Mouse (Mus musculus): ENCODE measurements around the gene A430033K04Rik. TPM values are rescaled to one million over a fixed set of nuclear protein-coding genes. Genes with fewer than 3 reads are reported as not detected.

Gene A430033K04Rik
- polyA plus RNA-seq, 1 experiment from 2014 or later = 15.4 TPM

DNA sequence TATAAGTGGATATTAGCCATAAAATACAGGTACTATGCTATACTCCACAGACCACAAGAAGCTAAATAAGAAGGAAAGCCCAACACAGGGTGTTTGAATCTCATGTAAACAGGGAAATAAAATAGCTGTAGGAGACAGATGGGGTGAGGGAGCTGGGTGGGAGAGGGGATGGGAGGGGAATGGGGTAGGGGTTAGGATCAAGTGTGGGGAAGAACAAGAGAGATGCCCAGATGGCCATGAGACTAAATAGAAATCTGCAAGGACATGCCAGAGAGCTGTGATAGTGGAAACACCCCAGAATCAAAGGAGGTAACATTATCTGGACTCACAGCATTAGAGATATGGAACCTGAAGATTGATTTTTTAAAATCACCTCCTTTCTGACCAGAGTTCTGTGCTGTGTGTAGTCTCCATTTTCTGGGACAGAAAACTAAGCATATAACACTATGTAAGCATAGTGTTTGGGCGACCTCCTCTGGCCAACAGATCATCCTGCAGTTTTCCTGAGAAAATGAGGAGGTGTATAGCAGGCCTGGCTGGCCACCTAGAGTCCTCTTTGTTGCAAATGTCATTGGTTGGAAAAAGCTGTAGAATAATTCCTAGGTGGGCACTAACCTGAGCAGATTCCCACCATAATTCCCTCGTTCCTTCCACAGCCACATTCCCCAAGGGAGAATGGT, 34.0 kb downstream of the A430033K04Rik start:
- H3K27me3 ChIP-seq = no peaks in the 10 kb centered on the region
- ATAC-seq (ENCODE audit: insufficient number of reproducible peaks, low FRiP score, low TSS enrichment, low read depth) = 0 out of 2 replicates have a peak, but pooled peaks have one; percentile 65
- H3K4me1 ChIP-seq = no peaks in the 10 kb centered on the region
- 0 out of 2 replicates have a peak, but pooled peaks cover 4% of the 10 kb centered on the region for H3K36me3 ChIP-seq
- no peak overlapping the region for H3K4me3 ChIP-seq (replicated peaks)
- no peaks in the 10 kb centered on the region for H3K9me3 ChIP-seq (replicated peaks)
- WGBS = 20% methylated on average over 2 of the region's 2 CpGs
- H3K9ac ChIP-seq = no peak overlapping the region
- H3K4me2 ChIP-seq (replicated peaks) = no peak overlapping the region
- no peak overlapping the region for H3K27ac ChIP-seq (replicated peaks)

DNA sequence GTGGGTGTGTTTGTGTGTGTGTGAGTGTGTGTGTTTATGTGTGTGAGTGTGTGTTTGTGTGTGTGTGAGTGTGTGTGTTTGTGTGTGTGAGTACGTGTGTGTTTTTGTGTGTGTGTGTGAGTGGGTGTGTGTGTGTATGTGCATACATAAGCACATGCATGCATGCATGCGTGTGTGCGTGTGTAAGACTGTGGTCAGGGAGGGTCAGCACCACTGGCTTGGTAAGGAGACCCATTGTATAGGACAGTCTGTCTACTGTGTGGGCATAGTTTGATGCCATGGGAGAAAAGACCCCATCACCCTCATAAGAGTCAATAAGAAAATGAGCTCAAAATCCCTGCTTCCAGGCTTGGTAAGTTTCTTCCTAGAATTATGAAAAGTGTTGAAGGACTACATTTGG, 34.7 kb downstream of the A430033K04Rik start:
- Histone ChIP-seq H3K4me3 (replicated peaks) (no peak overlapping the region), H3K4me2 (replicated peaks) (no peak overlapping the region), H3K27me3 (no peaks in the 10 kb centered on the region), H3K27ac (replicated peaks) (no peak overlapping the region), H3K9ac (no peak overlapping the region), H3K4me1 (no peaks in the 10 kb centered on the region), H3K9me3 (replicated peaks) (no peaks in the 10 kb centered on the region), H3K36me3 (no peaks in the 10 kb centered on the region)
- 88% methylated on average over 3 of the region's 3 CpGs for WGBS
- no peak for ATAC-seq (ENCODE audit: insufficient number of reproducible peaks, low FRiP score, low TSS enrichment, low read depth)

DNA sequence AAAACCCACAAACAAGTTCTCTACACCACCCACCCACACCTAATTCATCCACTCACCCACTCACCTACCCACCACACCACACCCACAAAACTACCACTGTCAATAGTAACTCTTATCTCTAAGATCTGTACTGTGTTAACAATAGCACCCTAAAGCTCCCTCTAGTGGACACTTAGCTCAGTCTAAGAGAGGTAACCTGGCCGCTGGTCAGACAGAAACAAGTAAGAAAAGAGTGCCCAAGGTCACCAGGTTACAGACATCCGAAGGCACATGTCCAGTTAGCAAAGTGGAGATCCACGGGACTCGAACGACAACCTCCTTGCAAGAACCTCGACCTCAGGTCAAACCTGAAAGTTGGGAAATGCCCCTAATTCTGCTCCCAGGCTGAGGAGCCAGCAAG, 35.2 kb downstream of the A430033K04Rik start:
- H3K36me3 ChIP-seq = no peaks in the 10 kb centered on the region
- no peak overlapping the region for H3K9ac ChIP-seq
- H3K27ac ChIP-seq (replicated peaks) = no peak overlapping the region
- no peaks in the 10 kb centered on the region for H3K27me3 ChIP-seq
- no peaks in the 10 kb centered on the region for H3K4me1 ChIP-seq
- H3K9me3 ChIP-seq (replicated peaks) = no peaks in the 10 kb centered on the region
- WGBS = 28% methylated on average over 6 of the region's 6 CpGs
- ATAC-seq (ENCODE audit: insufficient number of reproducible peaks, low FRiP score, low TSS enrichment, low read depth) = 0 out of 2 replicates have a peak, but pooled peaks have one; percentile 39
- no peak overlapping the region for H3K4me2 ChIP-seq (replicated peaks)
- H3K4me3 ChIP-seq (replicated peaks) = no peak overlapping the region

DNA sequence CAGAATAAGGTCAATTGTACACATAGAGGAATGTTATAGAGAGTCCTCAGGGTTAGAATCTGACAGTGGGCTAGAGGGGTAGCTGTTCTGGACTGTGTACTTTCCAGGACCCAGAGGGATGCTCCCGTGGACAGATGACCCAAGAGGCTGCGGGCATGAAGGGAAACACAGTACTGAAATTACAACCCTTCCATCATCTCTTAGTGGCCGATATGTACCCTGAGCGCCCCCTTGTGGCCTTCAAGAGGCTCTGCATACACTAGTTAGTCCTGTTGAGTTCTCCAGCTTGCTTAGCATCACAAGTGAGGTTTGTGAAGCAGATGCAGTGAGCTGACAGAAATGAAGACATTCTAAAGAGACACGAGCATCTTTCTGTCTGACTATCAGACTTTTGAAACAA, 36.3 kb downstream of the A430033K04Rik start:
- no peak overlapping the region for H3K9ac ChIP-seq
- H3K27me3 ChIP-seq = no peaks in the 10 kb centered on the region
- no peaks in the 10 kb centered on the region for H3K4me1 ChIP-seq
- H3K36me3 ChIP-seq = no peaks in the 10 kb centered on the region
- no peak overlapping the region for H3K4me2 ChIP-seq (replicated peaks)
- ATAC-seq (ENCODE audit: insufficient number of reproducible peaks, low FRiP score, low TSS enrichment, low read depth) = no peak; the same call in 1 of the 2 replicates
- no peak overlapping the region for H3K27ac ChIP-seq (replicated peaks)
- H3K9me3 ChIP-seq (replicated peaks) = no peaks in the 10 kb centered on the region
- H3K4me3 ChIP-seq (replicated peaks) = no peak overlapping the region
- WGBS = 5% methylated on average over 5 of the region's 5 CpGs

DNA sequence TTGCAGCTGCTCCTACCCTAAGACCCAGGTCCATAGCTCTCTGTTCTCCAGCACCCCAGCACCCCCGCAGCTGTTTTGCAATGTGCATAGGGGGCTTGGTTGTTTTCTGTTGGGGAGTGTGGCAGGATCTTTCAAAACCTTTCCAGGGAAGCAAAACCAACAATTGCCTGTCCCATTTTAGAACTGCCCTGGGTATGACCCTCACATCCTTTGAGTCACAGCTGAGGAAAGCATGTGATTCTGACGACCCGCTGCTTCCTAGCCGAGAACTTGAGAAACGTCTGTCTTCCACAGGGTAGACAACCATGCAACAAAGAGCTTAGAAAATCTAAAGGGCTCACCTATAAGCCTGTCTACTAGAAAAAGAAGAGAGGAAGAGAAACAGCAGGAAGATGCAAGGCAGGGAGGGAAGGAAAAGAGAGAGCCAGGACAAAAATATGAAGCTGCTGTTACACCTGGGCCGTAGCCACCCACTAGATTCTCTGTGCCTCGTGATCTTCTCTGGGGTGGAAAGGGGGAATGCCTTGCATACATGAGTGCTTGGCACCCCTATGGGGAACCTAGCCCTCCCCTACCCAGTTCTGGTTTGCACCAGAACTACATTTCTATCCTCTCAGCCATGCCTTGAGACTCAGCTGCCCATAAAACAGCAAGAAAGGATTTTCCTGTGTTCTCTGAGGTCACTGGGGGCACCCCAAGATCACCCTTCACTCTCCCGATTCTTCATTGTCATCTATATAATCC, 60.5 kb downstream of the A430033K04Rik start:
- H3K4me2 ChIP-seq (replicated peaks) = no peak overlapping the region
- no peak overlapping the region for H3K27ac ChIP-seq (replicated peaks)
- no peak overlapping the region for H3K4me3 ChIP-seq (replicated peaks)
- WGBS = 57% methylated on average over 8 of the region's 8 CpGs
- no peaks in the 10 kb centered on the region for H3K36me3 ChIP-seq
- no peaks in the 10 kb centered on the region for H3K4me1 ChIP-seq
- no peak overlapping the region for H3K9ac ChIP-seq
- no peak for ATAC-seq (ENCODE audit: insufficient number of reproducible peaks, low FRiP score, low TSS enrichment, low read depth)
- no peaks in the 10 kb centered on the region for H3K27me3 ChIP-seq
- H3K9me3 ChIP-seq (replicated peaks) = no peaks in the 10 kb centered on the region

DNA sequence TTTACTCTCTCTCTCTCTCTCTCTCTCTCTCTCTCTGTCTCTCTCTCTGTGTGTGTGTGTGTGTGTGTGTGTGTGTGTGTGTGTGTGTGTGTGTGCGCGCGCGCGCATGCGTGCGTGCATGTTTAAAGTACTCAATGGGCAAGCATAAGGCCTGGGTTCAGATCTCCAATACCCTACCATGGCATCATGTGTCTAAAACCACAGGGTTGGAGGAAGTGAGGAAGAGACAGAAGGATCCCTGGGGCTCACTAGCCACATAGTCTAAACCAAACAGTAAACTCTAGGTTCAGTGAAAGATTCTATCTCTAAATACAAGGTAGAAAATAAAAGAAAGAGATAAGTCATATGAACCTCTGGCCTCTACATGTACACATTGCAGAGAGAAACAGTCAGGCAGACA, 61.2 kb downstream of the A430033K04Rik start:
- Histone ChIP-seq H3K27me3 (no peaks in the 10 kb centered on the region), H3K36me3 (no peaks in the 10 kb centered on the region), H3K9ac (no peak overlapping the region), H3K4me2 (replicated peaks) (no peak overlapping the region), H3K27ac (replicated peaks) (no peak overlapping the region), H3K4me3 (replicated peaks) (no peak overlapping the region), H3K9me3 (replicated peaks) (no peaks in the 10 kb centered on the region), H3K4me1 (no peaks in the 10 kb centered on the region)
- no peak for ATAC-seq (ENCODE audit: insufficient number of reproducible peaks, low FRiP score, low TSS enrichment, low read depth)
- 99% methylated on average over 7 of the region's 7 CpGs for WGBS

DNA sequence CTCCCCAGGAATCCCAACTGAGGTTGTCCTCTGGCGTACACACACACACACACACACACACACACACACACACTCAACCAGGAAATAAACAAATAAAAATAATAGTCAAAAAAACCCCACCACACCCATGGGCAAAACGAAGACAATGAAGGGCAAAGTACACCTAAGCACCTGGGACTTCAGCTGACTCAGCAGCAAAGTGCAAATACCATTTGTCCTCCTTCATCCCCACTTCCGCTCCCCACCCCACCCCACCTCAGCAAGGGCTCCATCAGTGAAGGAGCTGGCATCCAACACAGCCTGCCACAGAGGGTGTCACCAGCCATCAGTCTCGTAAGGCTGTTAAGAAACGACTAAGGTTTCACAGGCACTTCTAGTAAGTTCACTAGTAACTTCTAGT, 64.8 kb downstream of the A430033K04Rik start:
- no peak overlapping the region for H3K27ac ChIP-seq (replicated peaks)
- H3K4me3 ChIP-seq (replicated peaks) = no peak overlapping the region
- no peaks in the 10 kb centered on the region for H3K27me3 ChIP-seq
- no peak for ATAC-seq (ENCODE audit: insufficient number of reproducible peaks, low FRiP score, low TSS enrichment, low read depth)
- no peak overlapping the region for H3K9ac ChIP-seq
- H3K4me2 ChIP-seq (replicated peaks) = no peak overlapping the region
- 66% methylated on average over 5 of the region's 5 CpGs for WGBS
- H3K9me3 ChIP-seq (replicated peaks) = no peaks in the 10 kb centered on the region
- H3K4me1 ChIP-seq = no peaks in the 10 kb centered on the region
- no peaks in the 10 kb centered on the region for H3K36me3 ChIP-seq

DNA sequence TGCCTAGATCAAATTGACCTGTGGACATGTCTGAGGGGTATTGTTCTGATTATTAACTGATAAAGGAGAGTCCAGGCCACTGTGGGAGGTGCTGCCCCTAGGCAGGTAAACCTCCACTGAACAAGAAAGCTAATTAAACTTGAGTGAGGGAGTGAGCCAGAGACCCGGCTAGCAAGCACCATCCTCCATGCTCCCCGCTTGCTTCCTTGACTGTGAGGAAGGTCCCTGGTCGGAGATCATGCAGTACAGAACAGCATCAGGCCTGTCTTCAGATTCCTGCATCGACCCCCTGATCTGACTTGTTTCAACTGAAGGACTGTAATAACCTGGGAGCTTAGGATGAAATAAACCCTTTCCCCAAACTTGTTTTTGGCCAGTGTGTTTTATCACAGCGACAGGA, 66.6 kb downstream of the A430033K04Rik start:
- WGBS = 64% methylated on average over 5 of the region's 5 CpGs
- Histone ChIP-seq H3K27ac (replicated peaks) (no peak overlapping the region), H3K9me3 (replicated peaks) (no peaks in the 10 kb centered on the region), H3K4me3 (replicated peaks) (no peak overlapping the region), H3K36me3 (no peaks in the 10 kb centered on the region), H3K4me2 (replicated peaks) (no peak overlapping the region), H3K27me3 (no peaks in the 10 kb centered on the region), H3K9ac (no peak overlapping the region), H3K4me1 (no peaks in the 10 kb centered on the region)
- no peak for ATAC-seq (ENCODE audit: insufficient number of reproducible peaks, low FRiP score, low TSS enrichment, low read depth)

DNA sequence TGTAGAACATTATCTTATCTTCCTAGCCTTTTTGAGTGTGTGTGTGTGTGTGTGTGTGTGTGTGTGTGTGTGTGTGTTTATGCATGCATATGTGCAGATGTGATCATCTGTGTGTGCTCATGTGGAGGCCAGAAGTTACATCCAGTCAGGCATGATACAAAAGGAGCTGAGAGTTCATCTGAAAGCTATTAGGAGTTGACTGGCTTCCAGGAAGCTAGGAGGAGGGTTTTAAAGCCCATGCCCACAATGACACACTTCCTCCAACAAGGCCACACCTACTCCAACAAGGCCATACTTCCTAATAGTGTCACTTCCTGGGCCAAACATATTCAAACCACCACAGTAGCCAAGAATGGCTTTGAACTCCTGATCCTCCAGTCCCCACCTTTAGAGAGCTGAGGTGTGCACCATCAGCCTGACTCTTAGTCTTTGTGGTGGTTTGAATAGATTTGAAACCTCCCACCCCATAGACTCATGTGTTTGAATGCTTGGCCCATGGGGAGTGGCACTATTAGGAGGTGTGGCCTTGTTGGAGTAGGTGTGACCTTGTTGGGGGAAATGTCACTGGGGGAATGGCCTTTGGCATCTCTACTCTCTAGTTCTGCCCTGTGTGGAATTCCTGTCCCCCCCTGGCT, 70.4 kb downstream of the A430033K04Rik start:
- H3K36me3 ChIP-seq = no peaks in the 10 kb centered on the region
- H3K4me1 ChIP-seq = 0 out of 2 replicates have a peak, but pooled peaks cover 3% of the 10 kb centered on the region
- H3K27me3 ChIP-seq = no peaks in the 10 kb centered on the region
- no peak for ATAC-seq (ENCODE audit: insufficient number of reproducible peaks, low FRiP score, low TSS enrichment, low read depth)
- H3K9me3 ChIP-seq (replicated peaks) = no peaks in the 10 kb centered on the region
- no peak overlapping the region for H3K27ac ChIP-seq (replicated peaks)
- H3K9ac ChIP-seq = no peak overlapping the region
- H3K4me2 ChIP-seq (replicated peaks) = no peak overlapping the region
- H3K4me3 ChIP-seq (replicated peaks) = no peak overlapping the region

DNA sequence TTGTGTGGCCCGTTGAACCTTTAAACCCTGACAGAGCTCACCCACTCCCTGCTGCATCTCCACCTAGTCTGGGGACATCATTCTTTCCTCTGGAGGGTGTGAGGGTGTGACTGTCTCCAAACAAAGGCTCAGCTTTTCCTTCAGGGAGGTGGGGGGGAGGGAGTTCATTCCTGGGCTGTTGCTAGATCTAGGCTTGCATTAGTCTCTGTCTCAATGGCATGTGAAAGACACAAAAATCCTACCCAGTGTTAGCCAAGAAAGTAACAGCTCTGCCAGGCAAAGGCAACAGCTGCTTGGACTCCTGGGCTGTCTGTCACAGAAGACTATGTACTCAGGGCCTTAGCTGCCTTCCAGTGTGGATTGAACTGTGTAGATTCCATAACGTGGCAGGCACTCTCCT, 71.4 kb downstream of the A430033K04Rik start:
- no peak overlapping the region for H3K4me3 ChIP-seq (replicated peaks)
- ATAC-seq (ENCODE audit: insufficient number of reproducible peaks, low FRiP score, low TSS enrichment, low read depth) = peak; percentile 54; the same call in 1 of the 2 replicates
- H3K9me3 ChIP-seq (replicated peaks) = no peaks in the 10 kb centered on the region
- H3K27ac ChIP-seq (replicated peaks) = no peak overlapping the region; the same call in 1 of the 2 replicates
- 0 out of 2 replicates have a peak, but pooled peaks cover 3% of the 10 kb centered on the region for H3K4me1 ChIP-seq
- 46% methylated on average over 2 of the region's 2 CpGs for WGBS
- H3K9ac ChIP-seq = no peak overlapping the region
- H3K27me3 ChIP-seq = no peaks in the 10 kb centered on the region
- no peak overlapping the region for H3K4me2 ChIP-seq (replicated peaks)
- no peaks in the 10 kb centered on the region for H3K36me3 ChIP-seq

DNA sequence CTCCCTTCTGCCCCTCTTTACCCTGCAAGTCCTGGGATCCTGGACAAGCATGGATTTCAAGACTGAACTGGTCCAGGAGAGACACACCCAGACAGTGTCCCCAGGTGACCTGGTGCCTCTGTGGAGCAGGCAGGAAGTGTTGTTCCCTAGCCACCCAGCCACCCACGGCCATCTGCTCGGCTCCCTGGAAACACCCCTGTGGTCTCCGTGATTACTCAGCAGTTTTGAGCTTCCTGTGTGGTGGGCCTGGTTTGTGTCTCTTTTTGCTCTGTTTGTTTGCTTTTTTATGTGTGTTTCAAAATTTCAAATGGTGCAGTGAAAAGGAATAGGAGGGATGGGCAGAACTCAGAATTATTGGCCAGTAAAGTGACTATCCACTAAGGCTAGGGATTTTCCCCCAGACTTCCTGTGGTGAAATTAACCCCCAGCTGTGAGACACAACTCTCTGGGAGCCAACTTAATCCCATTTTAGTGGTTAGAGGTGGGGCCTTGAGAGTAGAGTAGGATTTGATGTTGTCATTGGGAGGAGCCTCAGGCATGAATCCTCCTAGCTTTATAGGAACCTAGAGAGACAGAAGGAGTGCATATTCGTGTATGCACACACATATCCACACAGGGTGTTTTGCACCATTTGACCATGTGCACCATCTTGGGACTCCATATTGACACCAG, 72.0 kb downstream of the A430033K04Rik start:
- WGBS = 45% methylated on average over 4 of the region's 4 CpGs
- 0 out of 2 replicates have a peak, but pooled peaks have one; percentile 19 for ATAC-seq (ENCODE audit: insufficient number of reproducible peaks, low FRiP score, low TSS enrichment, low read depth)
- H3K4me3 ChIP-seq (replicated peaks) = no peak overlapping the region
- H3K36me3 ChIP-seq = no peaks in the 10 kb centered on the region
- H3K27ac ChIP-seq (replicated peaks) = no peak overlapping the region
- no peaks in the 10 kb centered on the region for H3K27me3 ChIP-seq
- no peak overlapping the region for H3K4me2 ChIP-seq (replicated peaks)
- H3K9me3 ChIP-seq (replicated peaks) = no peaks in the 10 kb centered on the region
- H3K9ac ChIP-seq = no peak overlapping the region
- H3K4me1 ChIP-seq = 0 out of 2 replicates have a peak, but pooled peaks cover 3% of the 10 kb centered on the region

Data from embryonic facial prominence, embryonic 15.5 days (tissue).